Mouse (Mus musculus): ENCODE data around the gene Tfap2c.

Gene Tfap2c

GRCm38 (mm10) chr2:172549371-172550155, at the start of gene Tfap2c:
Tfap2c (plus strand) TSS chr2:172549593.
- no peak for DNase-seq (ENCODE audit: low spot score)

- DNase-seq (ENCODE audit: low spot score): no peak
These were observed 48.6 kb upstream of the Tfap2c start for GRCm38 (mm10) chr2:172500752-172501316.

- DNase-seq (ENCODE audit: low spot score): no peak
These were observed 48.1 kb upstream of the Tfap2c start for GRCm38 (mm10) chr2:172501341-172501740.

GRCm38 (mm10) chr2:172502168-172502567, 47.2 kb upstream of the Tfap2c start:
- DNase-seq (ENCODE audit: low spot score): no peak

- no peak for DNase-seq (ENCODE audit: low spot score)
These were observed 43.3 kb upstream of the Tfap2c start for GRCm38 (mm10) chr2:172506121-172506520.

GRCm38 (mm10) chr2:172510056-172510712, 39.2 kb upstream of the Tfap2c start:
- DNase-seq (ENCODE audit: low spot score): no peak

GRCm38 (mm10) chr2:172510899-172511298, 38.5 kb upstream of the Tfap2c start:
- no peak for DNase-seq (ENCODE audit: low spot score)

GRCm38 (mm10) chr2:172516407-172516992, 32.9 kb upstream of the Tfap2c start:
- DNase-seq (ENCODE audit: low spot score): no peak

- no peak for DNase-seq (ENCODE audit: low spot score)
These were observed 28.6 kb upstream of the Tfap2c start for GRCm38 (mm10) chr2:172520616-172521371.

- no peak for DNase-seq (ENCODE audit: low spot score)
These were observed 26.9 kb upstream of the Tfap2c start for GRCm38 (mm10) chr2:172522528-172522927.

GRCm38 (mm10) chr2:172527175-172527574, 22.2 kb upstream of the Tfap2c start:
- no peak for DNase-seq (ENCODE audit: low spot score)

- DNase-seq (ENCODE audit: low spot score): no peak
These were observed 5.4 kb upstream of the Tfap2c start for GRCm38 (mm10) chr2:172543987-172544386.

GRCm38 (mm10) chr2:172544601-172545127, 4.7 kb upstream of the Tfap2c start:
- no peak for DNase-seq (ENCODE audit: low spot score)

GRCm38 (mm10) chr2:172545592-172546235, 3.7 kb upstream of the Tfap2c start:
- no peak for DNase-seq (ENCODE audit: low spot score)

GRCm38 (mm10) chr2:172546551-172546950, 2.8 kb upstream of the Tfap2c start:
- no peak for DNase-seq (ENCODE audit: low spot score)

GRCm38 (mm10) chr2:172547116-172547515, 2.3 kb upstream of the Tfap2c start:
- DNase-seq (ENCODE audit: low spot score): no peak

- DNase-seq (ENCODE audit: low spot score): no peak
These were observed 1.4 kb upstream of the Tfap2c start for GRCm38 (mm10) chr2:172547807-172548586.

GRCm38 (mm10) chr2:172548672-172549255, 629 bp upstream of the Tfap2c start:
- no peak for DNase-seq (ENCODE audit: low spot score)

GRCm38 (mm10) chr2:172550364-172551080, 1.1 kb downstream of the Tfap2c start:
- no peak for DNase-seq (ENCODE audit: low spot score)
